Mouse (Mus musculus) yolk sac, embryonic 10.5 days (tissue): ENCODE measurements around the gene F830045P16Rik.
"Not testable (repeated sequence)": the region's sequence is repeated elsewhere in the genome, so short reads cannot be mapped to it uniquely, and the experiment has no call there.

Experiments used
- DNase-seq: peaks from one replicate; pipeline ENCODE4 v3.0.0-alpha.2; 2017; ENCODE audit warnings: low spot score

Gene F830045P16Rik

GRCm38 (mm10) chr2:129545596-129545995 is 9.2 kb upstream of the F830045P16Rik start:
- DNase-seq = no peak

GRCm38 (mm10) chr2:129544919-129545318 is 8.5 kb upstream of the F830045P16Rik start:
- no peak for DNase-seq

DNA sequence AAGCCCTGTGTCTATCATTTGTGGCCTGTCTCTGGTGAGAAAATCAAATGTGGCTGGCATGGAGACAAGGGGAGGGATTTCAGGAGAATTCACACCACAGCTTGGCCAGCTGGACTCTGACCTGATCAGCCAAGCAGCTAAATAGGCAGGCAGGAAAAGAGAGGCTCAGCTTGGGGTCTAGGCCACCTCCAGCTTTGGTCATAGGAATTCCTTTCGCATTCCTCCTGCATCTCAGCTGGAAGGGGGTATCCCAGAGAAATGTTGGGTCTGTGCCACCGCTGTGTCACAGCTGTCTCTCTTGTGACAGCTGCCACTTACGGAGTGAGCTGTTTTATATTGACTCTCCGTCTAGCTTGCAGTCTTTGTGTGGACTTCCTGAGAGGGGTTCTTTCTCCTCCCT is 8.0 kb upstream of the F830045P16Rik start:
- no peak for DNase-seq

DNA sequence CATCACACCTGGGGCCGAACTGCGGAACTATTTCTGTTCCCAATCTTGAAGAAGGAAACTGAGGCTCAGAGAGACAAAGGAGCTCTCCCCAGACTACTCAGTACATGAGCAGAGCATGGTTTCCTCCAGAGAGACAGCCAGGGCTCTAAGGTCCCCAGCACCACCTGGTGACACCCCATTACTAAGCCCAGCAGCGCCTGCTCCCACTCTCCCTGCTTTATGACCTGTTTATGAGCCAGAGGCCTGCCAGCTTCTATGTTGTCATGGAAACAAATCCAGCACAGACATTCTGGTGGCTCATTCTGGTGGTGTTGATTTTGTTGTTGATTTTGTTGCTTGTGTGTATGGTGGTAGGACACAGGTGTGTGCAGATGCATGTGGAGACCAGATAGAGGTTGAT is 3.6 kb upstream of the F830045P16Rik start:
- no peak for DNase-seq

- DNase-seq = peak; percentile 61
Observed at GRCm38 (mm10) chr2:129539175-129539574, 2.8 kb upstream of the F830045P16Rik start.

GRCm38 (mm10) chr2:129537926-129538325 is 1.5 kb upstream of the F830045P16Rik start:
- DNase-seq = no peak

GRCm38 (mm10) chr2:129537360-129537759 is 958 bp upstream of the F830045P16Rik start:
- no peak for DNase-seq

DNA sequence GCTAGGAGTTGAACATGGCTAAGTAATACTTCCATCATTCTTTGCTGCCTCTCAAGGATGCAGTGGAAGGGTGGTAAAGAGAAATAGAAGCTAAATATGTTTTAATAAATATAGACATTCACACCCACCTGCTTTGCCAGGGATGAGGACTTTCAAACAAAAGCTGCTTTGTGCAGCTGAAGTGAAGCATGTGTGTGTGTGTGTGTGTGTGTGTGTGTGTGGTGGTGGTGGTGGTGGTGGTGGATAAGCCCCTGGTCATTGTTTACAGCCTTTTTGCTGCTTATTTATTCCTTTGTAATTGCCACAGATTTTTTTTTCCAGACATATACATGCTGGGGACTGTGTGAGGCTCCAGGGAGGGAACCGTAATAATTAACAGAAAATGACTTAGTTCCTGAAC is 524 bp upstream of the F830045P16Rik start:
- DNase-seq = no peak

GRCm38 (mm10) chr2:129534886-129535591 is 1.4 kb downstream of the F830045P16Rik start:
- DNase-seq = no peak

DNA sequence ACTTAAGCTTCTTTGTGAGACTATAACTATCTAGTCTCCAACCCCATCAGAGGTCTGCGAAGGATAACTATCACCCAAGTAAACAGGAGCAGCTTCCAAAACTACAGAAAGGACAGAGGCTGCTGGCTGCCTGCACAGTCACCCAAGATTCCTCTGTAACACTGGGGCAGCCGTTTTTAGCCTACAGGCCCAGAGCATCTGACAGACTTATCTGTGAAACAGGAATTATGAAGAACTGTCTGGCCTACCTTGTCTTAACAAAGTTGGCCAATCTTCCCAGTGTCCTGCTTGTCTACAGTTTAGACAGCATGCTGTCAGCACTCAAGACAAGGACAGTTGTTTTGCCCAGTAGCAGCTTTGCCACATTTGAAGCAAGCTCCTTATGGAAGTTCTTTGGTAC is 4.5 kb downstream of the F830045P16Rik start:
- DNase-seq = no peak

GRCm38 (mm10) chr2:129531102-129531501 is 5.3 kb downstream of the F830045P16Rik start:
- DNase-seq = no peak

GRCm38 (mm10) chr2:129529297-129530209 is 6.8 kb downstream of the F830045P16Rik start:
- DNase-seq = no peak

DNA sequence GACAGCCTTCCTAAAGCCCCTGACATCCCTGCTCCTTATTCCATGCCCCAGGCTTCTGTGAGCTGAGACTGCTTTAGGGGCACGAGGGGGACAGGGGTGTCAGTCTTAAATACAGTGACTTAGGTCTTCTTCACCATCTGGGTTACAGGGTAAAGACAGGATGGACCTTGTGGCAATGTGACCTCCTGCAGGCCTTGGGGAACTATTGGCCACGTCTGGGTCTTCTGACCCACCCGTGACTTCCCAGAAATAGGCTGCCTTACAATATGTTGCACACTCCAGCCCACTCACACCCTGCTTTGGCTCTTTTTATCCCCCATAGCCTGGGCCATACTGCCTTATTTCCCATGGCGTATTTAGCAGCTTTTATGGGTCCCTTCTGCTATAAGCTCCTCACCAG is 8.5 kb downstream of the F830045P16Rik start:
- DNase-seq = no peak

DNA sequence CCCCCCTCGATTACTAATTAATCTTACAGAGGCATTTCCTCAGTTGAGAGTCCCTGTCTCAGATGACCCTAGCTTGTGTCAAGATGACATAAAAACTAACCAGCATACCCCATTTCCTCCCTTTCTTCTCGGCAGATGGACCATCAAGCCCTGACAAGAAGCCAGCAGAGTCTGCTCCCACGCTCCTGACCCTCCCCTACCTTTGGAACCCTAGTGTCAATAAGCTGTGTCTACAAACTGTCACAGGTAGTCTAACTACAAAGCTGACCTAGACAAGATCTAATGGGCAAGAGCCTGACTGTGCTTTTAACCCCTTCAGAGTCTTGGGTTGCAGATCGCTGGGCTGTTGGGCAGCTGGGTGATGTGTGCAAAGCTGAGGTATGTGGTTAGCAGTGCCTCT is 10.1 kb downstream of the F830045P16Rik start:
- DNase-seq = no peak

GRCm38 (mm10) chr2:129525644-129526043 is 10.8 kb downstream of the F830045P16Rik start:
- DNase-seq = no peak

DNA sequence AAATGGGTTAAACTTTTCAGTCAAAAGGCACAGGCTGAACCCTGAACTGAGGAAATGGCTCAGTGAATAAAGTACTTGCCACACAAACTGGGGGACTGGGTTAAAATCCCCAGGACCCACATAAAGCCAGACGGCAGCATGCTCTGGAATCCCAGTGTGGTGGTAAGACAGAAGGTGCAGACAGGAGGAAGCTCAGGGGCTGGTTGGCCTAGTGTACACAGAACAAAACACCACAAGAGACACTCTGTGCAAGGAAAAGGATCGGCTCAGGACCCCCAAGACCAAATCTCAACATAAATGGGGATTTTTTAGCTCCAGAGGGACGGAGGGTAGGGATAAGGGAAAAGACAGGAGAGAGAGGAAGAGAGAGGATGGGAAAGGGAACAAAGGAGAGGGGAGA is 17.9 kb downstream of the F830045P16Rik start:
- DNase-seq = no peak

GRCm38 (mm10) chr2:129514923-129515920 is 21.2 kb downstream of the F830045P16Rik start:
- no peak for DNase-seq

GRCm38 (mm10) chr2:129514401-129514667 is 22.1 kb downstream of the F830045P16Rik start:
- no peak for DNase-seq

- no peak for DNase-seq
Observed at GRCm38 (mm10) chr2:129513546-129514400, 22.6 kb downstream of the F830045P16Rik start.

GRCm38 (mm10) chr2:129512147-129512546 is 24.3 kb downstream of the F830045P16Rik start:
- DNase-seq = not testable (repeated sequence)

- peak; percentile 35 for DNase-seq
Observed at GRCm38 (mm10) chr2:129502641-129503040, 33.8 kb downstream of the F830045P16Rik start.
